31 mouse cellular contexts compared by ENCODE assay signal in genomic region chr10:40406655-40407054, GRCm38 (mm10).
DNase-seq lines count a peak whose midpoint lies in the region; ATAC-seq and TF ChIP-seq lines count a peak whose summit lies in the region.
"Had no signal": no experiment of that assay in that cellular context is flagged by ENCODE, and none has a peak within 500 bp of the region (broad histone marks: within the 10 kb centered on the region; RNA-seq: fewer than 3 reads in every experiment).

No protein-coding gene starts in this region.

- no peak overlapping the region for H3K9ac ChIP-seq in lung, postnatal 0 days (replicated peaks; ENCODE audit: low read depth)
- H3K9ac ChIP-seq in intestine, embryonic 15.5 days, result no peak overlapping the region
- H3K9ac ChIP-seq: embryonic facial prominence, embryonic 13.5 days; forebrain, embryonic 13.5 days; heart, embryonic 12.5 days; heart, embryonic 15.5 days; hindbrain, embryonic 13.5 days had no signal

- H3K4me2 ChIP-seq in lung, postnatal 0 days (replicated peaks; ENCODE audit: low read depth, low read length), result no peak overlapping the region
- H3K4me2 ChIP-seq in intestine, embryonic 15.5 days (replicated peaks), result no peak overlapping the region
- H3K4me2 ChIP-seq: embryonic facial prominence, embryonic 13.5 days; forebrain, embryonic 13.5 days; heart, embryonic 12.5 days; heart, embryonic 15.5 days; hindbrain, embryonic 13.5 days had no signal

- H3K27ac ChIP-seq in lung, postnatal 0 days (ENCODE audit: low read length), result no peak overlapping the region
- H3K27ac ChIP-seq in intestine, embryonic 15.5 days, result no peak overlapping the region
- H3K27ac ChIP-seq in limb, embryonic 10.5 days, result no peak overlapping the region
- H3K27ac ChIP-seq: embryonic facial prominence, embryonic 10.5 days; embryonic facial prominence, embryonic 13.5 days; forebrain, embryonic 10.5 days; forebrain, embryonic 13.5 days; gastrocnemius, adult 2 months; heart, embryonic 15.5 days; hindbrain, embryonic 10.5 days; hindbrain, embryonic 13.5 days had no signal

- no peaks in the 10 kb centered on the region for H3K4me1 ChIP-seq in lung, postnatal 0 days (ENCODE audit: insufficient read depth, low read depth, low read length)
- H3K4me1 ChIP-seq in intestine, embryonic 15.5 days (replicated peaks), result no peaks in the 10 kb centered on the region
- H3K4me1 ChIP-seq in limb, embryonic 10.5 days, result no peaks in the 10 kb centered on the region
- H3K4me1 ChIP-seq: embryonic facial prominence, embryonic 10.5 days; embryonic facial prominence, embryonic 13.5 days; forebrain, embryonic 10.5 days; forebrain, embryonic 13.5 days; heart, embryonic 12.5 days; hindbrain, embryonic 10.5 days; hindbrain, embryonic 13.5 days had no signal

- peak; percentile 55 for ATAC-seq in frontal cortex, adult (ENCODE audit: low TSS enrichment)
- ATAC-seq in lung, postnatal 0 days, result no peak
- no peak for ATAC-seq in intestine, embryonic 15.5 days
- ATAC-seq: forebrain, embryonic 13.5 days; hindbrain, embryonic 16.5 days had no signal

- TF ChIP-seq CTCF in lung, postnatal 0 days (IDR thresholded peaks at IDR 0.05), result no peak

- no peak for DNase-seq in frontal cortex, postnatal 25 days (ENCODE audit: low spot score in 2 of 2)
- peak; percentile 6 for DNase-seq in lung, postnatal 0 days (ENCODE audit: low spot score)
- no peak for DNase-seq in lung, postnatal 14 days
- peak; percentile 68 for DNase-seq in fat pad, adult 2 months (ENCODE audit: extremely low read depth, low read depth, low spot score)
- no peak for DNase-seq in limb, embryonic 10.5 days (ENCODE audit: low spot score)
- DNase-seq: adrenal gland, adult 8-10 months; adrenal gland, postnatal 25 days; B cell, adult 2 months; cerebellum, adult 11-12 months; cerebellum, adult 8-10 months; cerebellum, postnatal 10 days; cerebellum, postnatal 36 days; embryo, embryonic 11 days; gastrocnemius, adult 2 months; gastrocnemius, postnatal 14 days; heart, adult 18-20 months; heart, postnatal 10 days; heart, postnatal 36 days had no signal

- no peaks in the 10 kb centered on the region for H3K36me3 ChIP-seq in lung, postnatal 0 days (ENCODE audit: insufficient read depth, low read length)
- no peaks in the 10 kb centered on the region for H3K36me3 ChIP-seq in intestine, embryonic 15.5 days
- H3K36me3 ChIP-seq in limb, embryonic 10.5 days, result peaks cover 3% of the 10 kb centered on the region; the same call in 1 of the 2 replicates
- H3K36me3 ChIP-seq: embryonic facial prominence, embryonic 13.5 days; heart, embryonic 12.5 days; heart, embryonic 15.5 days; hindbrain, embryonic 13.5 days had no signal

- no peak overlapping the region for H3K4me3 ChIP-seq in lung, postnatal 0 days (ENCODE audit: low read depth, low read length)
- H3K4me3 ChIP-seq in intestine, embryonic 15.5 days (replicated peaks), result no peak overlapping the region
- no peak overlapping the region for H3K4me3 ChIP-seq in limb, embryonic 10.5 days
- H3K4me3 ChIP-seq: embryonic facial prominence, embryonic 10.5 days; embryonic facial prominence, embryonic 13.5 days; erythroblast, embryonic 14.5 days; forebrain, embryonic 10.5 days; forebrain, embryonic 13.5 days; gastrocnemius, adult 2 months; heart, embryonic 12.5 days; heart, embryonic 15.5 days; hindbrain, embryonic 10.5 days; hindbrain, embryonic 13.5 days had no signal

- H3K9me3 ChIP-seq in lung, postnatal 0 days (ENCODE audit: low read length), result no peaks in the 10 kb centered on the region
- no peaks in the 10 kb centered on the region for H3K9me3 ChIP-seq in intestine, embryonic 15.5 days
- H3K9me3 ChIP-seq in limb, embryonic 10.5 days (replicated peaks), result no peaks in the 10 kb centered on the region
- H3K9me3 ChIP-seq: embryonic facial prominence, embryonic 10.5 days; embryonic facial prominence, embryonic 13.5 days; forebrain, embryonic 10.5 days; forebrain, embryonic 13.5 days; heart, embryonic 12.5 days; heart, embryonic 15.5 days; hindbrain, embryonic 10.5 days; hindbrain, embryonic 13.5 days had no signal

- WGBS in lung, postnatal 0 days, result 45% methylated on average over 3 of the region's 3 CpGs
- 69% methylated on average over 3 of the region's 3 CpGs for WGBS in intestine, embryonic 15.5 days
- 92% methylated on average over 3 of the region's 3 CpGs for WGBS in limb, embryonic 10.5 days

- TF ChIP-seq EP300 in lung, postnatal 0 days (IDR thresholded peaks at IDR 0.05), result no peak

- H3K27me3 ChIP-seq in lung, postnatal 0 days (replicated peaks; ENCODE audit: insufficient read depth, low read length), result no peaks in the 10 kb centered on the region
- H3K27me3 ChIP-seq in intestine, embryonic 15.5 days (replicated peaks), result no peaks in the 10 kb centered on the region
- H3K27me3 ChIP-seq in limb, embryonic 10.5 days (ENCODE audit: low read depth, poor library complexity, severe bottlenecking), result no peaks in the 10 kb centered on the region
- H3K27me3 ChIP-seq: CH12.LX; embryonic facial prominence, embryonic 13.5 days; forebrain, embryonic 13.5 days; heart, embryonic 12.5 days; heart, embryonic 15.5 days; hindbrain, embryonic 13.5 days had no signal

Comparison
In these comparisons a context has a peak if more than half of its experiments do, and no peak if none do; other contexts are left out.
1. DNase-seq: peak in lung, postnatal 0 days (single experiment) and fat pad, adult 2 months (single experiment); none in frontal cortex, postnatal 25 days (0 of 2), lung, postnatal 14 days (single experiment) and limb, embryonic 10.5 days (single experiment).